Mouse (Mus musculus): ENCODE data around the gene Ifng.

DNA sequence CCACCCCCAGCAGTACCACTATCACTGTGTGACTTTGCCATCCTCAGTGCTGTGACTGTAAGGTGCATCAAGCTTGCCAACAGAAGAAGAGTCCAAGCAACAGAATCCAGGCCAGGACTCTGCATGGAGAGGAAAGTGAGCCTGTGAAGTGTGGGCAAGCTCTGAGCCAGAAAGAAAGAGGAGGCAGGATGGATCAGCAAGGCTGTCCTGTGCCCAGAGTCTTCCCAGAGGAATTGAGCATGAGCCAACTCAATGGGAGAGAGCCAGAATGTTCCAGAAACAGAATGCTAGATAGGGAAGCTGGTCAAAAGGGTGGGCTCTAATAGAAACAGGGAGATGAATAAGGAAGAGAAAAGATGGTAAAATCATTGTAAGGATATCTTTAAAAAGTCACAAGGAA is 19.9 kb upstream of the Ifng start:
- no peak for TF ChIP-seq CTCF (IDR thresholded peaks at IDR 0.05; ENCODE audit: borderline replicate concordance, insufficient read depth, low read length)
- no peak for TF ChIP-seq POLR2A (IDR thresholded peaks at IDR 0.05; ENCODE audit: low read depth, low read length)
